Mouse (Mus musculus) CD8-positive naive resting alpha-beta T cell, adult 2 months (primary cell): Measurements from ENCODE around the gene Cacnb4.

ENCODE experiments used
- DNase-seq, 2 experiments: peaks; one replicate each; pipeline ENCODE4 v3.0.0; 2022; ENCODE audit warnings: low read depth in 2 of 2, low spot score in 2 of 2

Gene Cacnb4

DNA sequence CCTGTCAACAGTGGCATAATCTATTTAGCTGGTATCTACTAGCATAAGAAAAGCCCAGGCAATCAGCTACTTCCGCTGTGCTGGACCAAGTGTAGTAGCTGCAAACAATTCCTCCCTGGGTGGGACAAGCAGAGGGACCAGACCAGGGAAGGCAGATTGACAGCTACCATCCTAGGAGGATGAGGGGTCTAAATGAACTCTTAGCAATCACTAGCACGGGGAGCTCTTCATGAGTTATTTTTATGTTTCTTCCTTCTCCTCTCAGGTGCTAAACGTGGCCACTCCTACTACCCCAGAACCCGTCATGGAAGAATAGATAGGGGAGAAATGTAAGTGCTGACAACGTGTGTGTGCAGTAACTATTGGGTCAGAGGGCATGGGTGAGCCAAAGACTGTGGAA, 105.8 kb downstream of the Cacnb4 start:
- DNase-seq, result no peak

DNA sequence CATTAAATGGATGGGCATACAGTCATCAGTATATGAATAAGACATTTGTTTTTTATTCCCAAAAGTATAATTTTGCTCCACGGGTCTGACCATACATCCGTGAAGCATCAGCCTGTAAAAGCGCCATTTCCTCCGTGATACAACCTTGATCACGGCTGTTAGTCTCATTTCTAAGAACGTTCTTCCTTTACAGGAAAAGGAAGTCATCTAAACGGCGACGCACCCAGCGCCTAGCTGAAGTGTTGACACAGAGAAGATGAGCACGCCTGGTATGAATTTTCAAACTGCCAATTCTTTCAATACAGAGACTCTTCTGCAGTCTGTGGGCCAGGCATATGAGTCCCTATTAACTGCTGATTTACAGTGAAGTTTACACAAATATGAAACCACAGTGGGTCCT, 106.5 kb downstream of the Cacnb4 start:
- peak; percentile 3 to 7 for DNase-seq

DNA sequence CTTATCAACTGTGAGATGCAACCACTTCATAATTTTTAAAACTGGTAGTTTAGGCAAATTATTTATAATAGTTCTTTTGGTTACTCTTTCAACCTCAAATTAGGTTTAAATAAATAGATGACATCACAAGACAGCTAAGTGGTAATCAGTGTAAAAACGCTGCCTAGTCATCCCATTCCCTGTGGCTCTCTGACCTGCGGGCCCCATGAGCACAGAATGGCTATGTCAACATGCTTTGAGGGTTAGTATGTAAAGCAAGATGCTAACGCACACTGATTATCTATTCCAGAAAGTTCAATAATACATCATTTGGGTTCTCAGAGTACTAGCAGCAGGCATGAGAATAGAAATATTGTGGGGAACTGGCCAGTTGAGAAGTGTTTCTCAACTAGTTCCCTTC, 108.5 kb downstream of the Cacnb4 start:
- DNase-seq, result no peak

DNA sequence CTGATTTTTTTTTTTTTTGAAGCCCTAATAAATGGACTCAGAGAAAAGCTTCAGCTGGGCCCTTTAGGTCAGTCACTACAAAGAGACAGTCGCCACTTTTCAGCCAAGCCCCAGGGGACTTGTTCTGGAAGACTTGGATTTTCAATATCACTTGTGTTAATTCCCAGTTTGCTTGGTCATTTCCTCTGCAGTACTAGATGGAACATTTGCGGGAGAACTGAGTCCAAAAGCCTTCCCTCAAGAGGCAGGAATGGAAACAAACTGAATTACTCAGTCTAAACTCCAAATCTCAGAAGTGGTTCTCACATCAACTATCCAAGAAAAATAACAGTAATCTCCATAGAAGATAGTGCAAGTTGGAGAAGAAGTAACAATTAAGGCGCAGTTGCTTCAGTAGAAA, 109.2 kb downstream of the Cacnb4 start:
- DNase-seq, result no peak

DNA sequence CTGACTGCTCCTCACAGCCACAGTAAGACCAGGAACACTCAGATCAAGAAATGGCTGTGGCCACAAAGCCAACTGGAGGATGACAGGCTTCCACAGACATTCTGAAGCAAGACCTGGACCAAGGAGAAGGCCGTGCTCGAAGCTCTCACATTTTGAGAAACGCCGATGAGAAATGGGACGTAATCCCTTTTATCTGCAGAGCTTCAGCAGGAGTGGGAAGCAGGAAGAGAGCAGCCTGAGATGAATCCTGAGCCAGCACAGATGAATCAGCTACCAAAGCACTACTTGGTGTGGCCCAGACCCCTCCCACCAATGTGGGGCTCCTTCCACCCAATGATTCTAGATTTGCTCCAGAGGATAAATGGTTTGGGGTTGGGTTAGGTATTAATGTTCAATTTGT, 113.4 kb downstream of the Cacnb4 start:
- DNase-seq, result no peak

DNA sequence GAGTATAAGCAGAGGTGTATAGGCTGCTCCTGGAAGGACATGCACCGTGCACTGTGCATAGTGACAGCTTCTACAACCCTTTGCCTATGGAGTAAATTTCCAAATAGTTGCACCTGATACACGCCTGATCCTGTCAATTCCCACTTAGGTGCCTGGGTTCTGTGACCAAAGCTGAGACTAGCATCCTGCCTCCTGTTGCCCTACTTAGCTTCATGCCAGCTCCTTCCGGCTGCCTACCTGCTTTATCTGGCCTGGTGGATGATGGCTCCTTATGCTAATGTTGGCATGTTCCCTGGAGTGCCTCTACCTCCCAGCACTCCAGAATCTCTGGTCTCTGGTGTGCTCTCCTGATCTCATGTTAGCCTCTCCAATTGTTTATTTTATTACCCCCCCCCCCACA, 114.3 kb downstream of the Cacnb4 start:
- DNase-seq, result no peak

DNA sequence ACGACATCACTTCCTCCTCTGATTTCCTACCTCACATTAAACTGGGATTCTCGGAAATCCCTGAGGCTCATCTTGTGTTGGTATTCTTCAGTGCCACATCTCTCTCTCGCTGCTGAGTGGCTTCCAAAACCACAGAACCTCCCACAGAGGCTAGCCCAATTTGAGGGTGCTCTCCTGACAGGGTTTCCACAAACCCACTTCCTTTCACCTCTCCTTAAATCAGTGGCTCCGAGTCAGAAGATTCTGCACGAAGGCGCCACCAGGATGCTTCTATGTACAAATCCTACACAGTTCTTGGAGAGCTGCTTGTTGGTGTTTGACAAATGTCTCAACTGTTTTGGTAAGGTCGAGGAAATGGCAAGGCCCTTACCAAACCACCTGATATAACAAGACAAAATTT, 115.5 kb downstream of the Cacnb4 start:
- peak in 1 of 2 experiments; percentile 3 for DNase-seq

DNA sequence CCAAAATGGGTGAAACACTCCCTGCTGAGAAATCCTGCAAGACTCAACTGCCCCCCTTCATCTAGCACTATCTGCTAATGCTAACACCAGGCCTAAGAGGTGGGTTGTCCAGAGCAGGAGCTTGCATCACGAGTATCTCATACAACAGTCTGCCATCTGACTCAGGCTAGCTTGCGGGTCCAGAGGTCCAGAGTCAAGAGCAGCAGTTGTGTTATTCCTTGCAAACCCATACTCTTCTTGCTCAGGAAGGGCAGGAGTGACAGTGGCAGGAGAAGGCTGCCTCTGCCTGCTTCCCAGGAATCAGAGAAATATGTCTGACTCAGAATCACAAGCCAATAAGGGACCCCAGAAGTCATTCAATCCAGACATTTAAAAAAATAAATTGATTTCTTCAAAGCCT, 116.4 kb downstream of the Cacnb4 start:
- DNase-seq, result no peak

DNA sequence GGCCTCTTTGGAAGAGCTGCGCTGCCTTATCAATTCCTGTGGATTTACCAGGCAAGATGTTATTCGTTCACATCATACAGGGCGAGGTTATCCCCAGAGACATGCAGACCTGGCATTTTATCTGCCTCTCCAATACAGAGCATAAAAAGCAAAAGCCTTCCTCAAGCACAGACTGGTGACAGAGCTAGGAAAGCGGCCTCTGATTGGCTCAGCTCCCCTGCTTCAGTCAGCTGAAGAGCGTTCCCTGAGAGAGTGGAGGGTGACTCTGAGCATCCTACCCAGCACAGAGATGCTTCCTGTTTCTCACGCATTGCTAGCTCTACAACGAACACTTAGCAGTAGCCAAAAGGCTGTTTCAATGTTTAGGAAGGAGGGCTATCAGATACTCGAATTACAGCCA, 118.2 kb downstream of the Cacnb4 start:
- DNase-seq, result no peak

DNA sequence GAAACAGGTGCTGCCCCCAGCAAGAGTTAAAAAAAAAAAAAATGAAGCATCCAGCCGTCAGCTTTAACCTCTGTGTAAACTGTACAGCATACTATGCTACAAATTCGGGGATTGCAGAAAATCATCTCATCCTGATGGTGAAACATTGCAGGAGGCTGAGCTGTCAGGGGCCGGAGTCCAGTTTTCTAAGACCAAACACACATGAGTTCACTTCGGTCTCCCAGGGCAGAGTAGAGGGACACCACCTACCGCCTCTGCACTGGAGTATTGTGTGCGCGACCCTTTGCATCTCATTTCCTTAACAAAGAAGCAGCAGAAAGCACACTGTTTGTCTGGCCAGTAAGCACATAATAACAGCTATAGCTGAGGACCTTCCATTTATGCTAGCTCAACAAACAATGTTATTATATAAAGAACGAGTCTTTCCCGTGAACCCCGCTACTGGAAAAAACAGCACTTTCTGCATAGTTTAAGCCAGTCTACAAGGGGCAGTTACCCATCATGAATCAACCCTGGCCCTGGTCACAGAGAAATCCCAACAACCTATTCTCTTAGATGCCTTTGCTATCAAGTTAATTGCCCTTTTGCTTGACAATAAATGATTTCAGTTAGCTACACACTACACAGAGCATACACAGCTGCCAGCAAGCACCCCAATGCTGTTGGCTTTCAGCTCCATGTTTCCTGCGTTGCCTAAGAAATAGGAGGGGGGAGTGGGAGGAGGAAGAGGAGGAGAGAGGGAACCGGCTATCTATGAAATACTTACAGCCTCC, 118.9 kb downstream of the Cacnb4 start:
- no peak for DNase-seq

DNA sequence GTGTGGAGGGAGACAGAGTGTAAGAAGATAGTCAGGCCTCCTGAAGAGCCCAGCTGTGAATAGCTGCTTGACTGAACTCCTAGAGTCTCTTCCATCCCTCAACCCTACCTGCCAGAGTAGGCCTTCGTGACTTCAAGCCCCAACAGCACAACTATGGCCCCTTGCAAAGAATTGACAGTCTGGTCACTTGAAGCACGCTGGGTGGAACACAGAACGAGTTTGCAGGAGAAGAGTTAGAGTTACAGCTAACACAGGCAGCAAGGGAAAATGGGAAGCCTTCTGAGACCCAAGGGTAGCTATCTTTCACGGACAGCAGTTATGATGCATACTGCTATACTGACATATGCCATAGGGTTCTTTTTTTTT, 119.7 kb downstream of the Cacnb4 start:
- DNase-seq, result no peak

DNA sequence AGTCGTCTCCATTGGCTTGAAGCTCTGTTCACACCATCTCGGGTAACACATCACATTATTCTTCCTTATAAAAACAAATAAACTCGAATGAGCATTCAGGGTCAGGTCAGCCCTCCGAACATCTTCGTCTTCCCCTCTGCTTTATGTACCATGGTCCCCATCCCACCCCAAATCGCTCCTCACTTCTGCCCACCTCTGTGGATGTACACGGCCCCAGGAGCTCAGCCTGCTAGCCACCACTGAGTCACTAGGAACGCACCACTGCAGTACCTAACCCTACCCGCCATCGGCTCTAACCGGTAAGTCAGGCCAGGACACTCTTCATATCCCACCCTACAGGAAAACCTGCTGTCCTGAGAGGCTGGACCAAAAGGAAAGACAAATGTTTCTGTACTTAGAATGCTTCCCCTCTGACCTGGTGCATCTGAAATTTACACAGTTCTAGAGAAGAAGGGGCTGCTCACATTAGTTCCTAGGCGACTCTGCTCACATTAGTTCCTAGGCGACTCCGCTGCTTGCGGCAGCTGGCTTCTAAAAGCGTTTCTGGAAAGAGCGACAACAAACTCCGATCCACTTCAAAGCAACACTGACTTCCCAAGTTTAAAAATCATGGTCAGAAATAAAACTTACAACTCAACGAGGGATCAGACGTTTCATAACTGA, 120.2 kb downstream of the Cacnb4 start:
- no peak for DNase-seq

DNA sequence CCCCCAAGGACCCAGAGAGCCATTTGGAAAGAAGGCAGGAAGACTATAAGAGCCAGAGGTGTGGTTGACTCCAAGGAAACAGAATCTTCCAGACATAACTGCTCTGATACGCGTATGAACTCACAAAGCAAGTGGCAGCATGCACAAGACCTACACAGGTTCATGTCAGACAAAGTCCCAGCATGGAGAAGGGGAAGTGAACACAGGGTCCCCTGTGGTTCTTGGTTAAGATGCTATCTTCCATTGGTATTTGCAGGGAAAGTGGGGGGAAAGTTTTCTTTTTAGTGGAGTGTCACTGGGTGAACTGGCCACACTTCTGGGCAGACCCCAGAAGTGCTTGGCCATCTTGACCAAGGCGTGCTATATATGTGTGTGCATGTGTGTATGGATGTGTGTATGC, 128.2 kb downstream of the Cacnb4 start:
- no peak for DNase-seq

DNA sequence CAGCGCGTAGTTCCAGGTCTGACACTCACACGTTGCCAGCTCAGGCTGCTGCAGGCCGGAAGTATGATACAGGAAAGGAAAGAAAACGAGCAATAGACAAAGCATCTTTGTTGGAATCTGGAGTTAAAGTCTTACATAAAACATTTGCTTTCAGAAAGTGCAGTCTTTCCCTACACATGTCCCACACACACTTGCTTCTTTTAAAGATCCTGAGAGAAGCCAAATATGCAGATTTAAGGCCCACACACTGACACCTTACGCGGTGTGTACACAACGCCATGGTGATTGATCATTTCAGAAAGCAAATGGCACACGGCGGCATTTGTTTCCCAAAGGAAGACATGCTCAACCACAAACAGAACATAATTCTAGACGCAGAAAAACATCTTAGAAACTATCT, 129.3 kb downstream of the Cacnb4 start:
- DNase-seq, result no peak

DNA sequence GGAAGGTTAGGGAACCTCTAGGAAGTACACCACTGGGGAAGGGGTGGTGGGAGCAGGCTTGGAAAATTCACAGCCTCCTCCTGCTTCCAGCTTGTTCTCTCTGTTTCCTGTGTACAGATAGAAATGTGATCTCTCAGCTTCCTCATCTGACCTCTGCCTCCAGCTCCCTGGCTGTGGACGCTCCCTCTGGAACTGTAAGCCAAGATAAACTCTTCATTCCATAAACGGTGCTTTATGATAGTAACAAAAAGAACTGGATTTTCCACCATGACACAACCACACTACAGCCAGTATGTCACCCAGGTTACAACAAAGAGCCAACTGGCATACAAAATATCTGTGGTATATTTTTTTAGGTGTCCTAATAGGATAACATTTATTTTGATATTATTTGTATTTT, 132.1 kb downstream of the Cacnb4 start:
- no peak for DNase-seq

DNA sequence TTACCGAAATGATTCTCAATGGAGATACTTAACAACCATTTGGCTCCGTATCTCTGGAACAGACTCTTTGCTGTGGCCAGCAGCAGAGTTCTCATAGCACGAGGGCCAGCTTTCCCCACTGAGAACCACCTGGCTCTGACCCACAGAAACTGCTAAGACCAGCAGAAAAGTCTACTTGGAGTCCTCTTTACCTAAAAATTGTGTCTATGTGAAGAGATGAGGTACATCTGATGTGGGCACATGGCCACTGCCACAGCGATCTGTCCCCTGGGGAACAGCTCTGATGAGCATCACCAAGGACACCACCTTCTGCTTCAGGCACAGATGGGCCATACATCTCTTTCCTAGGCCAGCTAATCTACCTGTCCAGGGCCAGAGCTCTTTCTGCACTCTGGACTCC, 135.6 kb downstream of the Cacnb4 start:
- no peak for DNase-seq

DNA sequence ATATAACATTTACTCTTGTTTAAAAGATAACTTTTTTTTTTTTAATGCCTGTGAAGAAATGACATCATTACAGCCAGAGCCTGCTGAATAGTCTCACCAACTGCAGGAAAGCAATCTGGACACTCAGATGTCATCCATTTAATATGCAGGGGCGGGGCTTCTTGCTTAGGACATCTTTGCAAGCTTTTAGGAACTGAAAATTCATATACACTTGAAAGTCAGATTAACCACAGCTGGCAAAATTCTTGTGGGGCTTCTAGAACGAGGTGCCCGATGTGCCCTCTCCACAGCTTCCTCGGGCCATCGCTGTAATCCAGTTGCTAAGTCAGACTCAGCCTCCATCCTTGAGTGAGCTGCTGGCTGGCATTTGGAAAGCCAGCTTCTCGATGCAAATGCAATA, 137.3 kb downstream of the Cacnb4 start:
- no peak for DNase-seq

DNA sequence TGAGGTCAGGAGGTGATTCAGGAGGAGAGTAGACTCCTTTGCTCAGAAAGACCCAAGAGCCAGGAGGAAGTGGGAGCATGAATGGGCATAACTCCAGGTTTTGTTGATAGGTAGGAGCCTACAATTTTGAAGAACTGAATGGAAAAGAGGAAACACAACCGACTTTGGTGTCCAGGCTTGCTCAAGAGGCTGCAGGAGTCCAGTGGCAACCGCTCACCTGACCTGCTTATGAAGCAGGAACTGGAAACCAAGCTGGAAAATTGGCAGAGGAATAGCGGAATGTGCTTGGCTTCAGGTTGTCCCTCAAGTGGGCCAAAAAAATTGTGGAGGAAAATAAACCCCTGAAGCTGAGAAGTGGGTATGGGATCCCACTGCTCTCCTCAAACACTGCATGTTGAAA, 139.0 kb downstream of the Cacnb4 start:
- no peak for DNase-seq

DNA sequence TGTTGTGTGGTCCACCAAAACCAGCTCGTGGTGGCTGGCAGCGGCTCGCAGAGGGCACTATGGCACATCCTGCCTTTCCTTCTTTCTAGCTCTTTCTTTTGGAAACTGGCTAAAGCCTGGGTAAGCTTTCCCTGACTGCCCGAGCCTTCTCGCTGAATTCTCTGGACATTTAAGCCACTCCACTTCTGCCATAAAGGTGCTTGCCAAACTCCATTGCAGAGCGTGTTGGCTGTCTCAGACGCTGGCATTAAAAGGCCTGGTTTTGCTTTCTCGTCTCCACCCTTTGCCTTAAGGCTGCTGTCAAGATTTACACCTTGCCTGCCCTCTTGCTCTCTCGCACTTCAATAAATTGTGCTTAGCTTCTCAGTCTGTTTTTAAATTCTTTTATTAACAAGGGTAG, 139.5 kb downstream of the Cacnb4 start:
- DNase-seq, result no peak

DNA sequence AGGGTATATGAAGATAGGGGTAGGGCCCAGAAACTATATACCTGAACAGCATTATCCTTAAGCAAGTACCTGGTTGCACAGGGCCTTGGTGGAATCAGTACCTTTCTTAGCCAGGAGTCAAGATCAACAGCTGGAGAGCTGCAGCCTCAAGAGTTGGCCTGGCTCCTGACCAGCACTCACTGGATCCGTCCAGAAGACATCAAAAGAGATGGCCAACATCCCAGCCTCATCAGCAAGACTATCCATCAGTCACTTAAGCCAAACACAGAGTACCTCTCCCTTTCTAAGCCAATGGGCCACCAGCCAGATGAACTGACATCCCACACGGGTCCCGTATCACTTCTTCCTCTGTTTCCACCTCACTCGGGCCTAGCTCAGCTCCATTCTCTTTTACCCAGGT, 140.1 kb downstream of the Cacnb4 start:
- DNase-seq, result no peak

DNA sequence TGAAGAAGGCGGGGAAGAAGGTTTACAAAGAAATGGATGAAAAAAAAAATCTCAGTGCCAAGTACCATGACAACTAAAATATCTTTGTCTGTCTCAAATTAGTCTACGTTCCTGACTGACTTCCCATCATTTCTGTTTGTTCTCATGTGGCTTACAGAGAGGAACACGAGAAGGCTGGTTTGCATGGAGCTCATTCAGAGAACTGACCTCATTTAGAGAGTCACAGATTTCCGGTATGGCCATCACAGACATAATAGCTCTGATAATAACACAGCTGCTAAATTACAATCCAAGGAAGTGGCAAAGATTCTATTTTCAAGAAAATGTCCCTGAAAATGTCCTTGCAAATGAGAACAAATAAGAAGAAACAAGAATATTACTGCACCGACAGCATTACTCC, 142.9 kb downstream of the Cacnb4 start:
- DNase-seq, result no peak

DNA sequence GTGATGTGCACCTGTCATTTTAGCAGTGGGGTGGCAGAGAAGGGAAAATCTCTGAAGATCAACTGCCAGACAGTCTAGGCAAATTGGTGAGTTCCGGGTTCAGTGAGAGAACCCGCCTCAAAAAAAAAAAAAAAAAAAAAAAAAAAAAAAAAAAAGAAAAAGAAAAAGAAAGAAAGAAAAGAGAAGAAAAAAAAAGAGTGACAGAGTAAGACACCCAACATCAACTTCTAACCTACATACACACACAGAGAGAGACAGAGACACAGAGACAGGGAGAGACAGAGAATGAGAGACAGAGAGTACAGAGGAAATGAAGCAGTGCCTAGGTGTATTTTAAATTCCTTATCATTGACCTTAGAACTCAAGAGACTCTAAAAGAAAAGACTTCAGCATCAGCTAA, 146.1 kb downstream of the Cacnb4 start:
- DNase-seq, result no peak

DNA sequence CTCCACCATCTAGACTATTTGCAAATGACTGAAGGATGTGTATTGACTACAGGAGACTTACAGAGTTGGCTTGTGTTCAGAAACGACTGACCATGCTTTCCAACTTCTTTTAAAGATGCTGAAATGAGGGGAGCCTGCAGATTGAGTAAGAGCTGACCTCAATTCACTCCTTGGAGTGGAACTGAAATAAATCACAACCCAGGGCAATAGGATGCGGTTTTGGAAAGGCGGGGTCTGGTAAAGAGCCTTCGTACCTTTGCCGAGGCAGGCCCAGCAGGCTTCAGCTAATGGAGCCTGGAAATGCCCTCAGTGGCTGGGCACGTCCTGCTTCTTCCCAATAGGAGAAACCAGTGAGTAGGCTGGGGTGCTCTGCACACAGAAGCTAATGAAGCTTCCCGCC, 147.4 kb downstream of the Cacnb4 start:
- DNase-seq, result no peak
